Mouse (Mus musculus) limb, embryonic 14.5 days (tissue): ENCODE results near the gene Helq. TPM values are rescaled to one million over a fixed set of nuclear protein-coding genes. Genes with fewer than 3 reads are reported as not detected.

Experiments
- ATAC-seq: fragments of 200-750 bp; cut with Nextera tagmentation; 2 replicates; pipeline ENCODE4 v1.8.0; 2017; ENCODE audit warnings: low read depth, moderate number of reproducible peaks, moderate TSS enrichment; ENCODE audit not compliant: low FRiP score
- DNase-seq: peaks from one replicate; pipeline ENCODE4 v3.0.0-alpha.2; 2015; ENCODE audit warnings: low spot score
- H3K27ac ChIP-seq: fragments of 300-500 bp; sonication (generic); replicated peaks from 2 replicates; pipeline ENCODE4 v1.5.1; 2014; ENCODE audit warnings: low read depth, mild to moderate bottlenecking, low read length, moderate library complexity, mixed read lengths
- H3K27me3 ChIP-seq: fragments of 300-500 bp; sonication (generic); 2 replicates; pipeline ENCODE4 v1.6.1; 2014; ENCODE audit warnings: low read length, mixed read lengths; ENCODE audit not compliant: control insufficient read depth, insufficient read depth
- H3K36me3 ChIP-seq: fragments of 300-500 bp; sonication (generic); 2 replicates; pipeline ENCODE4 v1.6.1; 2014; ENCODE audit warnings: mild to moderate bottlenecking, low read length, moderate library complexity, mixed read lengths; ENCODE audit not compliant: control insufficient read depth, insufficient read depth
- H3K4me1 ChIP-seq: fragments of 300-500 bp; sonication (generic); 2 replicates; pipeline ENCODE4 v1.6.1; 2014; ENCODE audit warnings: antibody characterized with exemption, low read length, mixed read lengths; ENCODE audit not compliant: control insufficient read depth, insufficient read depth
- H3K4me2 ChIP-seq: fragments of 300-500 bp; sonication (generic); replicated peaks from 2 replicates; pipeline ENCODE4 v1.6.1; 2014; ENCODE audit warnings: low read depth, mild to moderate bottlenecking, low read length, moderate library complexity; ENCODE audit not compliant: severe bottlenecking
- H3K4me3 ChIP-seq: fragments of 300-500 bp; sonication (generic); replicated peaks from 2 replicates; pipeline ENCODE4 v1.5.1; 2014; ENCODE audit warnings: low read length
- H3K9ac ChIP-seq: fragments of 300-500 bp; sonication (generic); 2 replicates; pipeline ENCODE4 v1.6.1; 2014; ENCODE audit warnings: mild to moderate bottlenecking, low read depth, low read length, moderate library complexity; ENCODE audit not compliant: severe bottlenecking
- H3K9me3 ChIP-seq: fragments of 300-500 bp; sonication (generic); 2 replicates; pipeline ENCODE4 v1.6.1; 2016; ENCODE audit warnings: low read length; ENCODE audit not compliant: control insufficient read depth
- POLR2A ChIP-seq: fragments of 200-500 bp; IDR thresholded peaks from 2 replicates; pipeline ENCODE4 v1.8.0; 2012; ENCODE audit warnings: inconsistent platforms, mild to moderate bottlenecking, moderate library complexity, borderline replicate concordance; ENCODE audit not compliant: insufficient read depth, insufficient read length; ENCODE audit errors: extremely low read depth
- WGBS: fragments of 180-500 bp; shearing (Covaris S2); extraction: QIAGEN DNeasy Blood & Tissue Kit; methylation state at CpG from one replicate; pipeline ENCODE4 v1.1.7; 2014; 5-methylcytosine and 5-hydroxymethylcytosine counted together
- polyA plus RNA-seq, 2 experiments: library from polyadenylated mRNA; depleted of rRNA in 1 of 2; stranded (reverse) in 1 of 2; unstranded in 1 of 2; fragments of >200 nt; fragmentation: Nextera tagmentation in 1 of 2; extraction: Ambion mirVana in 1 of 2; gene quantifications; 2 replicates each; pipeline versions ENCODE4 v1.2.1 to v1.2.3; 2012 to 2014

The Helq gene
- polyA plus RNA-seq, 2 experiments, result 17.5 to 26.9 TPM

- Histone ChIP-seq H3K27me3 (no peaks in the 10 kb centered on the region), H3K4me2 (no peak overlapping the region), H3K27ac (peak overlapping the region; percentile 48; the same call in 1 of the 2 replicates), H3K4me1 (no peaks in the 10 kb centered on the region), H3K36me3 (no peaks in the 10 kb centered on the region), H3K4me3 (no peak overlapping the region), H3K9me3 (no peaks in the 10 kb centered on the region), H3K9ac (no peak overlapping the region)
- DNase-seq (no peak), ATAC-seq (no peak)
- 60% methylated on average over 3 of the region's 3 CpGs for WGBS
- TF ChIP-seq POLR2A, result no peak
Observed at GRCm38 (mm10) chr5:100828701-100829100, 30.3 kb upstream of the Helq start.

GRCm38 (mm10) chr5:100826531-100826930 is 28.1 kb upstream of the Helq start:
- 54% methylated on average over 7 of the region's 7 CpGs for WGBS
- H3K9me3 ChIP-seq, result no peaks in the 10 kb centered on the region
- no peaks in the 10 kb centered on the region for H3K36me3 ChIP-seq
- no peak for DNase-seq
- no peak overlapping the region for H3K9ac ChIP-seq
- no peak overlapping the region for H3K4me3 ChIP-seq
- TF ChIP-seq POLR2A, result no peak
- no peaks in the 10 kb centered on the region for H3K27me3 ChIP-seq
- ATAC-seq, result no peak
- H3K4me1 ChIP-seq, result no peaks in the 10 kb centered on the region
- no peak overlapping the region for H3K4me2 ChIP-seq
- H3K27ac ChIP-seq, result no peak overlapping the region

- DNase-seq, result no peak
- no peak overlapping the region for H3K27ac ChIP-seq
- 14% methylated on average over 2 of the region's 2 CpGs for WGBS
- H3K4me3 ChIP-seq, result no peak overlapping the region
- H3K9ac ChIP-seq, result no peak overlapping the region
- no peaks in the 10 kb centered on the region for H3K27me3 ChIP-seq
- TF ChIP-seq POLR2A, result no peak
- 0 out of 2 replicates have a peak, but pooled peaks cover 2% of the 10 kb centered on the region for H3K4me1 ChIP-seq
- no peaks in the 10 kb centered on the region for H3K9me3 ChIP-seq
- ATAC-seq, result no peak
- no peaks in the 10 kb centered on the region for H3K36me3 ChIP-seq
- H3K4me2 ChIP-seq, result no peak overlapping the region
Observed at GRCm38 (mm10) chr5:100825975-100826374, 27.6 kb upstream of the Helq start.

- no peak overlapping the region for H3K4me3 ChIP-seq
- H3K4me1 ChIP-seq, result 0 out of 2 replicates have a peak, but pooled peaks cover 5% of the 10 kb centered on the region
- H3K9me3 ChIP-seq, result no peaks in the 10 kb centered on the region
- DNase-seq (no peak), ATAC-seq (no peak)
- 58% methylated on average over 7 of the region's 7 CpGs for WGBS
- no peak overlapping the region for H3K27ac ChIP-seq
- no peaks in the 10 kb centered on the region for H3K27me3 ChIP-seq
- no peaks in the 10 kb centered on the region for H3K36me3 ChIP-seq
- no peak for TF ChIP-seq POLR2A
- no peak overlapping the region for H3K9ac ChIP-seq
- no peak overlapping the region for H3K4me2 ChIP-seq
Observed at GRCm38 (mm10) chr5:100822826-100823225, 24.4 kb upstream of the Helq start.

GRCm38 (mm10) chr5:100821375-100821774 is 23.0 kb upstream of the Helq start:
- Histone ChIP-seq H3K4me2 (peak overlapping the region; percentile 80; the same call in 1 of the 2 replicates), H3K4me3 (peak overlapping the region; percentile 88; the same call in 1 of the 2 replicates), H3K4me1 (0 out of 2 replicates have a peak, but pooled peaks cover 5% of the 10 kb centered on the region), H3K36me3 (peaks cover 5% of the 10 kb centered on the region; the same call in 1 of the 2 replicates), H3K9me3 (no peaks in the 10 kb centered on the region), H3K27me3 (no peaks in the 10 kb centered on the region), H3K9ac (no peak overlapping the region), H3K27ac (no peak overlapping the region)
- 78% methylated on average over 8 of the region's 8 CpGs for WGBS
- ATAC-seq (no peak), DNase-seq (no peak)
- no peak for TF ChIP-seq POLR2A
